Mouse (Mus musculus) cerebellum, adult 11-12 months (tissue): ENCODE data around the gene Adgrl2.

ENCODE experiments used
- DNase-seq: peaks from one replicate; pipeline ENCODE4 v3.0.0; 2022

Adgrl2 gene

GRCm38 (mm10) chr3:148971893-148972596 is 18.3 kb downstream of the Adgrl2 start:
- no peak for DNase-seq

GRCm38 (mm10) chr3:148964991-148965605 is 25.3 kb downstream of the Adgrl2 start:
- DNase-seq, result no peak

GRCm38 (mm10) chr3:148963381-148964044 is 26.8 kb downstream of the Adgrl2 start:
- no peak for DNase-seq

DNA sequence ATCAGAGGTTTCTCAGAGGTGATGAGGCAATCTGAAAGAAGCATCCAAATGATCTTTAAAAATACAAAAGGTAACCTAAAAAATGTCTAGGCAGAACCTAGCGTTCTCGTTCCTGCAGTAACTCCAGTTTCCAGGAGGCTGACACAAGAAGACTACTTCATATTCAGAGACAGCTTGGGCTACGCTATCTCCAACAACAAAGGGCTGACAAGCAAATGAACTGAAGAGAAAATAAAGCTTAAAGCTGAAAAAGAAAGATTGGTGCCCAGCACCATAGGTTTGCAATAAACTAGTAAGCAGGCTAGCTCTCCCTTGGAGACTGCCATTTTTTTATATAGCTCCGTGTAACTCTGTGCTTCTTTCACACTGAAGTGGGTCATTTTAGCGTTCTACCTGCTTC is 28.7 kb downstream of the Adgrl2 start:
- DNase-seq, result no peak

- no peak for DNase-seq
Observed at GRCm38 (mm10) chr3:148960751-148961289, 29.5 kb downstream of the Adgrl2 start.

DNA sequence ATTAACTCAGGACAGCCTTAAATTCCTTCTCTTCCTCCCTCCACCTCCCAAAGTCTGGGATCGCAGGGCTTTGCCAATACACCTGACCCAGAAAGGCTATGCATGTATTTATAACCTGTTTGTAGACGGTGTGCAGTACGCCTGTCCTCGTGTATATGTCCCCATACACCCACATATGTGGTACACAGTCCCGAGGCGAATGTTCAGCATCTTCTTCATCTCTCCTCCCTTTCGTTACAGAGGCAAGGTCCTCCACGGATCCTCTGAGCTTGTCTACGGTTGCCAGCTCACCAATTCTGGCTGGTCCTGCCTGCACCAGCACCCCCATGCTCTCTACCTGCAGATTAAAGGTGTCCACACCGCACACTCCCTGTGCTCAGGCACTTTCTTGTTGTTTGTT is 30.1 kb downstream of the Adgrl2 start:
- DNase-seq, result no peak

- no peak for DNase-seq
Observed at GRCm38 (mm10) chr3:148959327-148960025, 30.9 kb downstream of the Adgrl2 start.

DNA sequence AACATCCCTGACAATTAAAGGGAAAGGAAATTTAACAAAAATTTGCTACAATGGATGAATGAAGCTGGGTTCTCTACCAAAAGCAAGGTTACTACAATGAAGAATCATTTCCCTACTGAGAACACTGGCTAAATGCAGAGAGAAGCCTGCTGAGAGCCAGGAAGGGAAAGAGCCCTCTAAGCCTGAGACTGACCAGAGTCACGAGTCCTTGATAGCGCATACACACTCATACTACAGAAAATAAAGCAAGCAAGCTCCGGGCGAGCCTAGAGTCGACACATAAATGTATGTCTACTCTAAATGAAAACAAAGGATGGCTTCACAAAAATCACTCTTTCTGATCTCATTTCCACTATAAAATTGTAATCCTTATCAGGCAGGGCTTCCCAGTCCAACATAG is 31.6 kb downstream of the Adgrl2 start:
- DNase-seq, result no peak

- DNase-seq, result no peak
Observed at GRCm38 (mm10) chr3:148958185-148958584, 32.2 kb downstream of the Adgrl2 start.

- DNase-seq, result no peak
Observed at GRCm38 (mm10) chr3:148956887-148957286, 33.5 kb downstream of the Adgrl2 start.

DNA sequence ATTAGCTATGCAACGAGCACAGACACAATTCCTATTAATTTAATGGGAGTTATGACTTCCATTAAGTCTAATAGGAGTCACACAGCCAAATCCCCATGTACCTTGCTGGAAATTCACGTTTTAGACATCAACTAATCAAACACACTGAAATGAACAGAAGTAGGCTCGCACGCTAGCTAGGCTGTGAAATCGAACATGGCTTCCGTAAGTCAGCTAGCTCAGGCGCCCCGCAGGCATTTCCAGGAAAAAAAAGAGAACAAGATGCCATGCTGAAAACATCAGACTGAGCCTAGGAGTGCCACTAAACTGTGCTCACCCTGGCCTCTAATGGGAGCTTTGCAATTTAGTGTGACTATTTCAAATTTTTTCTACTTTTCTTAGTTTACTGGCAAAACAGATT is 40.6 kb downstream of the Adgrl2 start:
- no peak for DNase-seq

DNA sequence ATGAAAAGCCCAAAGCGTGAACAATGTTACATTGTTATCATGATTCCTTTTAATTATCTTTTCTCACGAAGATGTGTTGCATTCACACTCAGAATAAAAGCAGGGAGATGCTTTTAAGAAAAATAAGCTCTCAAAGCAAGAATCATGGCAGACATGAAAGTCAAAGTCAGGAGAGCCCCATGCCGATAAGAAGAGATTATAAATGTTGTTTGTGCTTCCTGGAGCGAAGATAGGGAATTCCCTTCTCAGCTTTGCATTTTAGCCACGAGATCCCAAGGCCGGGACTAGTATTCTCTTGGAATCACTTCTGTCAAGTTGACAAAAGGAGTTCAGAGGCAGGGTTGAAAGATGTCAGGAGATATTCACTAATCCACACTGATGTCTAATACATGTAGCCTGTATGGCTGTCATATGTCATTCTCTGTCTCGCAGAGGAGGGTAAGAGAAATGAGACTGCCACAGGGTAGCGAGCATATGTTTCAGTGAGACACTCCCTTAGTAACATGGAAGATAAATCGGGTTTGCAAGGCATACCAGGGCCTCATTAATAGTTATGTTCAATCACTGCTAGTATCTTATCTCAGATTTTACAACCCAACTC is 42.5 kb downstream of the Adgrl2 start:
- DNase-seq, result no peak

DNA sequence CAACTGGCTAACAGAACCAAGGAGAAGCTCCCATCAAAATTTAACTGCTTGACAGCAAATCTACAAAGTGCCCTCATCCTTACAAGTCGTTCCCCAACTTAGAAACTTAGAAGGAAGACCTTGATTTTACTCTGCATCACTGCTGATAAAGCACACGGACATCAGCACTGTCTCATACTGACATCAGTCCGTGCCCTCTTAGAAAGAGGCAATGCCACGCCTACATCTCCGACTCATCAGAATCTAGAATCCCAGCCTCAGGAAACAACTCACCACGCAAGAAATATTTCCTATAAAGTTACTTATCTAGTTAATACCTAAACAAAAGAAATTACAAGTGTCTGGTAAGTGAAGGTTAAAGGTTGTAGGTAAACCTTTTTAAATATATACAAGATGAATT is 43.1 kb downstream of the Adgrl2 start:
- no peak for DNase-seq

GRCm38 (mm10) chr3:148945534-148945933 is 44.8 kb downstream of the Adgrl2 start:
- no peak for DNase-seq

DNA sequence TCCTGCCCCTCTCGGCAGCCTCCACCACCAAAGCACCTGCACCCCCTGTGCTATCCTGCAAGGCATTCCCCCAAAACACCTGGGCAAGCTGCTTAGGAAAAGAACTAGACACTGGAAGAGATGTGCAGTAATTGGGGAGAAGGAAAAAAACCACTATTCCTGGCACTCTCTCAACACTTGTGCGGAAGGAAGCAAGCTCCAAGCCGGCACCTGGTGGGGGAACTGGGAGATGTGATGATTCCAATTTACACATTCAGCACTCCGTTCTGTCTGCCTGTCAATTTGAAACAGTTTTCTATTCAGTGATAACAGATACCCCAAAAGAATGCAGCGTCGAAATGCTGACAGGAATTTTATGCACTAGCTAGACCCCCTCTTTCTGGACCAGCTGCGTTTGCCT is 50.9 kb downstream of the Adgrl2 start:
- DNase-seq, result no peak

DNA sequence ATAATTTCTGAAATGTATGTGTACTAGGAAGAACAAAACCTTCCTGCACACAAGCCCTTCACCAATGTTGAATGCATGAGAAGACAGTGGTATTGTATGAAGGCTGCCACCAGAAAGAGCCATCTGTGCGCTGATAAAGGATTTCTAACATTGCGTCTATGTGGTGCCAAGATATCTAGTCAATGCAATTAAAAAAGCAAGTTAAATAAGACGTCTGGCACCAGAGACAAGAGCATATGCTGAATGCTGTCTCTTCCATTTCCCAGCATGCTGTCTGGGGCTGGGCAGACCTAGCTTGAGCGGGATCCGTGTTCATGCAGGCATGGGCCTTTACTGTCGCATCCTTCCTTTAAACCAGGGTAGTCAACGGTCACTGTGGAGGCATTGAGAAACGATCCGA is 55.3 kb downstream of the Adgrl2 start:
- DNase-seq, result no peak

DNA sequence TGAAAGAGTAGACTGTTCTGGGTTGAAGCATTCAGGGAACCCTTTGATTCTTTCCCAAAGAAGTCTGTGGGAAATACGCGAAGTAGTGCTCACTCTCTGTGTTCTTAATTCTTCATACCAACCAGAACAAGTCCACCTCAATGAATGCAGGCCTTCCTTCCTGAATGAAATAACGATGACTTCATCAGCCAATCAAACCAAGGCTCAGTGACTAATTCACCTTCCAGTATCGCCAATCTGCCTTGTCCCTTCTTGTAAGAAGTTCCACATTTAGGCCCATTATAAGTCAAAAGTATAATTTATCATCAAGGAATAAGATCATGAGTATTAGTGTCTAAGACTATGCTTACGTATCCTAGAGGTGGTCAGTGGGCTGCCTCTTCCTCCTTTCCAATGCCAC is 56.1 kb downstream of the Adgrl2 start:
- no peak for DNase-seq

GRCm38 (mm10) chr3:148933160-148933559 is 57.2 kb downstream of the Adgrl2 start:
- no peak for DNase-seq

GRCm38 (mm10) chr3:148930913-148931312 is 59.4 kb downstream of the Adgrl2 start:
- DNase-seq, result no peak

DNA sequence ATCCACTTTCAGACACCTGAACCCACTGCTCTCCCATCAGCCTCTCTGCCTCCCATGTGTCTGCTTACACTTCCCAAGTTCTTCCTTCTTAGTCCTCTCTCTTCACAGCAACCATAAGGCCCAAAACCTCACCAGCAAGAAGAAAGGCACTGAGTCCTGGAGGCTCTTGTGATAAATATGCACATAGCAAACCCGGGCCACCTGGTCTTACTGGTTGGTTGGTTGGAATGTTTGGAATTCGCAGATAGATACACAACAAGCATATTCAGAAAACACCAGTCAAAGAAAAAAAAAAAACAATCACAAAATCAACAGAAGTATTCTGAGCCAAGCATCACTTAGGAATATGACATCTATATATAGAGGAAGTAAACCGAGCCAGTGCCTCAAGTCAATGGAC is 64.0 kb downstream of the Adgrl2 start:
- no peak for DNase-seq

DNA sequence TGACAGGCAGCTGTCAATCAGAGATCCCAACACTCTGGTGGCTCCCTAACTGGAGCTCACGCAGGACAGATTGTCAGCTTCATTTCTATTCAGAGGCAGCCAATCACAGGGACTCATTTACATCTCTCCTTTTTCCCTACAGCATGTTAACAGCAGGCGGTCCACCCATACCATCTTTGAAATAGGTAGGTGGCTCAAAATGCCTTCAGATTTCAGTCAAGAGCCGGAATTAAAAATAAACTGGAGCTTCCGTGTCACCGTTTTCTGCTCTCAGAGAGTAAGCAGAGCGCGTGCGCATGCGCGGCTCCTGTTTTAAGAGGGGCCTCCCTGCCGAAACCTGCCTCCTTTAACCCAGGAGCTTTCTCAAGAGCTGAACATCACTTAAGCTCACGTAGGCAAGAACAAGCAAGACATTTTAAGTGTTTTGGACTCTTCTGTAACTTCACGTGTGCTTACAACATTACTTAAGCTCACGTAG is 67.7 kb downstream of the Adgrl2 start:
- peak; percentile 6 for DNase-seq

DNA sequence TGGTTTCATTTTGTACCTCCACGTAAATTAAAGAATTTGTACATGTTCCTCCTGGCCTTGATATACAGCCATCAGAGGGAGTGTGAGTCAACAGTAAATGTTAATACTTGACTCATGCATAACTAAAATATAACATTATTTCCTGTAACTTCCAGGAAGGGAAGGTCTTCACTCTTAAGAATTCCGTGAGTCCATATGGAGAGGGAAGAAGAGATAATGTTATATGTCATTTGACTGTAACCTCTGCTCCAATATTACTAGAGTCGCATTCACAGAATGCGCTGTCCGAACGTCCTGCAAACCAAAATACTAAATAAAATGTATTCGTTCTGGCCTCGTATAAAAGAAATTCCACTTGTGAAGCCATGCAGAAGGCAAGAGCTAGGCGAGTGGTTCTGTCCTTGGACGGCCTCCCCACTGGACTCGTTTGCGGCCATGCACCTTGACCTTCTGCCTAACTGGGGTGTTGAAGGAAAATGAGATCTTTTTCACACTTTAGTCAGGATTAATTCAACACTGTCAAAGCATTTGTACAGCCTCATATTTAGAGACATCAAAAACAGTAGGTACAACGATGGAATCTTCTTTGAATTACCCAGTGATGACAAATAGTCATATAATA is 68.3 kb downstream of the Adgrl2 start:
- DNase-seq, result no peak
